Mouse (Mus musculus) left cerebral cortex, adult 6 months (tissue): ENCODE data around the gene Fbxl16. TPM values are rescaled to one million over a fixed set of nuclear protein-coding genes. Genes with fewer than 3 reads are reported as not detected.

Experiments
- polyA plus RNA-seq: library from polyadenylated mRNA; unstranded; fragments of <200 nt; fragmentation: Nextera tagmentation; gene quantifications from 2 replicates; pipeline ENCODE4 v1.2.3, GENCODE M21; 2021

The Fbxl16 gene
- polyA plus RNA-seq, 1 experiment from 2014 or later = 331 TPM

Other genes with a start within 250 kb of the Fbxl16 start
- 40.9 and 69.8 TPM in 2 replicates for gene Sox8, start 238.4 kb upstream of the Fbxl16 start, polyA plus RNA-seq
- 27.9 and 28.9 TPM in 2 replicates for gene Lmf1, start 230.0 kb upstream of the Fbxl16 start, polyA plus RNA-seq
- 835 and 992 TPM in 2 replicates for gene Gng13, start 91.9 kb upstream of the Fbxl16 start, polyA plus RNA-seq
- gene Chtf18, start 81.7 kb upstream of the Fbxl16 start, polyA plus RNA-seq = 0.97 and 1.5 TPM in 2 replicates
- gene Rpusd1, start 81.4 kb upstream of the Fbxl16 start, polyA plus RNA-seq = 59.3 and 64.4 TPM in 2 replicates
- 0.20 and 0.21 TPM in 2 replicates for gene Mslnl, start 73.0 kb upstream of the Fbxl16 start, polyA plus RNA-seq
- gene Msln, start 54.7 kb upstream of the Fbxl16 start, polyA plus RNA-seq = 0.72 and 1.0 TPM in 2 replicates
- 27.4 and 37.4 TPM in 2 replicates for gene Narfl, start 35.3 kb upstream of the Fbxl16 start, polyA plus RNA-seq
- gene Haghl, start 23.4 kb upstream of the Fbxl16 start, polyA plus RNA-seq = 114 and 123 TPM in 2 replicates
- gene Ccdc78, start 22.5 kb upstream of the Fbxl16 start, polyA plus RNA-seq = 0.31 and 0.39 TPM in 2 replicates
- 147 and 187 TPM in 2 replicates for gene Fam173a, start 16.2 kb upstream of the Fbxl16 start, polyA plus RNA-seq
- 4.0 and 5.4 TPM in 2 replicates for gene AC134908.4, start 13.4 kb upstream of the Fbxl16 start, polyA plus RNA-seq
- 11.7 and 12.8 TPM in 2 replicates for gene Metrn, start 11.9 kb upstream of the Fbxl16 start, polyA plus RNA-seq
- 12.1 and 16.0 TPM in 2 replicates for gene Wdr24, start 14.5 kb downstream of the Fbxl16 start, polyA plus RNA-seq
- 31.5 and 33.5 TPM in 2 replicates for gene Jmjd8, start 19.8 kb downstream of the Fbxl16 start, polyA plus RNA-seq
- gene Stub1, start 24.3 kb downstream of the Fbxl16 start, polyA plus RNA-seq = 348 and 416 TPM in 2 replicates
- gene Rhbdl1, start 28.2 kb downstream of the Fbxl16 start, polyA plus RNA-seq = 10.7 and 55.8 TPM in 2 replicates
- gene Gm20683, start 32.7 kb downstream of the Fbxl16 start, polyA plus RNA-seq = 1.4 and 5.1 TPM in 2 replicates
- 7.3 and 8.2 TPM in 2 replicates for gene Rhot2, start 35.8 kb downstream of the Fbxl16 start, polyA plus RNA-seq
- 1.5 and 2.0 TPM in 2 replicates for gene Wdr90, start 52.4 kb downstream of the Fbxl16 start, polyA plus RNA-seq
- 35.6 and 38.4 TPM in 2 replicates for gene Mcrip2, start 59.7 kb downstream of the Fbxl16 start, polyA plus RNA-seq
- gene Mettl26, start 66.0 kb downstream of the Fbxl16 start, polyA plus RNA-seq = 65.7 and 79.7 TPM in 2 replicates
- gene Wfikkn1, start 71.8 kb downstream of the Fbxl16 start, polyA plus RNA-seq = 0.06 and 0.07 TPM in 2 replicates
- 8.7 and 18.7 TPM in 2 replicates for gene Rab40c, start 110.6 kb downstream of the Fbxl16 start, polyA plus RNA-seq
- 94.5 and 96.0 TPM in 2 replicates for gene Pigq, start 135.9 kb downstream of the Fbxl16 start, polyA plus RNA-seq
- 0.26 and 0.48 TPM in 2 replicates for gene Nhlrc4, start 135.9 kb downstream of the Fbxl16 start, polyA plus RNA-seq
- 0.49 and 0.78 TPM in 2 replicates for gene A930017K11Rik, start 143.5 kb downstream of the Fbxl16 start, polyA plus RNA-seq
- gene Capn15, start 176.7 kb downstream of the Fbxl16 start, polyA plus RNA-seq = 9.2 and 14.4 TPM in 2 replicates